Mouse (Mus musculus): Measurements from ENCODE around the gene Sdhaf3. TPM values are rescaled to one million over a fixed set of nuclear protein-coding genes. Genes with fewer than 3 reads are reported as not detected.

The Sdhaf3 gene
- polyA plus RNA-seq, 1 experiment from 2014 or later = 5.8 TPM

- Histone ChIP-seq H3K4me2 (no peak overlapping the region), H3K4me3 (ENCODE audit: low read depth, low read length) (no peak overlapping the region), H3K4me1 (ENCODE audit: control insufficient read depth, insufficient read depth, low read length) (no peaks in the 10 kb centered on the region), H3K27ac (ENCODE audit: low read depth, low read length) (no peak overlapping the region), H3K36me3 (ENCODE audit: control insufficient read depth, insufficient read depth, low read length) (no peaks in the 10 kb centered on the region), H3K9ac (ENCODE audit: low read depth, low read length) (no peak overlapping the region), H3K9me3 (replicated peaks; ENCODE audit: control insufficient read depth, low read length) (no peaks in the 10 kb centered on the region), H3K27me3 (ENCODE audit: control insufficient read depth, insufficient read depth, low read length) (no peaks in the 10 kb centered on the region)
- ATAC-seq (replicated peaks; ENCODE audit: insufficient number of reproducible peaks, low FRiP score, low TSS enrichment) = no peak
- WGBS (ENCODE audit: insufficient replicate concordance) = 70% methylated on average over 4 of the region's 4 CpGs
Observed at GRCm38 (mm10) chr6:7003085-7003484, 47.3 kb downstream of the Sdhaf3 start.

- WGBS (ENCODE audit: insufficient replicate concordance) = 68% methylated on average over 2 of the region's 2 CpGs
- H3K27ac ChIP-seq (ENCODE audit: low read depth, low read length) = no peak overlapping the region
- H3K4me1 ChIP-seq (ENCODE audit: control insufficient read depth, insufficient read depth, low read length) = no peaks in the 10 kb centered on the region
- H3K9ac ChIP-seq (ENCODE audit: low read depth, low read length) = no peak overlapping the region
- H3K4me2 ChIP-seq = no peak overlapping the region
- ATAC-seq (replicated peaks; ENCODE audit: insufficient number of reproducible peaks, low FRiP score, low TSS enrichment) = no peak
- H3K9me3 ChIP-seq (replicated peaks; ENCODE audit: control insufficient read depth, low read length) = no peaks in the 10 kb centered on the region
- H3K4me3 ChIP-seq (ENCODE audit: low read depth, low read length) = no peak overlapping the region
- H3K36me3 ChIP-seq (ENCODE audit: control insufficient read depth, insufficient read depth, low read length) = no peaks in the 10 kb centered on the region
- H3K27me3 ChIP-seq (ENCODE audit: control insufficient read depth, insufficient read depth, low read length) = no peaks in the 10 kb centered on the region
Observed at GRCm38 (mm10) chr6:7004005-7004404, 48.2 kb downstream of the Sdhaf3 start.

GRCm38 (mm10) chr6:7038087-7038486 lies 82.3 kb downstream of the Sdhaf3 start:
- H3K9me3 ChIP-seq (replicated peaks; ENCODE audit: control insufficient read depth, low read length) = no peaks in the 10 kb centered on the region
- H3K36me3 ChIP-seq (ENCODE audit: control insufficient read depth, insufficient read depth, low read length) = no peaks in the 10 kb centered on the region
- H3K27me3 ChIP-seq (ENCODE audit: control insufficient read depth, insufficient read depth, low read length) = no peaks in the 10 kb centered on the region
- no peak overlapping the region for H3K9ac ChIP-seq (ENCODE audit: low read depth, low read length)
- no peak overlapping the region for H3K4me2 ChIP-seq
- H3K27ac ChIP-seq (ENCODE audit: low read depth, low read length) = no peak overlapping the region
- no peaks in the 10 kb centered on the region for H3K4me1 ChIP-seq (ENCODE audit: control insufficient read depth, insufficient read depth, low read length)
- ATAC-seq (replicated peaks; ENCODE audit: insufficient number of reproducible peaks, low FRiP score, low TSS enrichment) = no peak
- 64% methylated on average over 6 of the region's 6 CpGs for WGBS (ENCODE audit: insufficient replicate concordance)
- H3K4me3 ChIP-seq (ENCODE audit: low read depth, low read length) = no peak overlapping the region

DNA sequence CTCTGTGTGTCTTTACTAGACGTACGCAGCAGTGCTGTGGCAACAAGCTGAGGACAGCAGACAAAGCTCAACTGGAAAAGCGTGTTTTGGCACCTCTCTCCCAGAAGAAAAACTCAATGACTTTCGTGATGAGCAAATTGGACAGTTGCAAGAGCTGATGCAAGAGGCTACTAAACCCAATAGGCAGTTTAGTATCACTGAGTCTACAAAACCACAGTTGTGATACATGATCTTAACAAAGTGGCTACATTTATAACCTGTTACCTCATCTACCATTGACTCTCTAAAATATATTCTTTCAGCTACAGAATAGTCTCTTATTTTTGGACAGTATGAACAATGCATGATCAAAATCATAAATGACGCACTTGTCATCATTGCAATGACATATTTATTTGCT lies 83.0 kb downstream of the Sdhaf3 start:
- no peaks in the 10 kb centered on the region for H3K4me1 ChIP-seq (ENCODE audit: control insufficient read depth, insufficient read depth, low read length)
- no peak overlapping the region for H3K27ac ChIP-seq (ENCODE audit: low read depth, low read length)
- H3K9ac ChIP-seq (ENCODE audit: low read depth, low read length) = no peak overlapping the region
- no peaks in the 10 kb centered on the region for H3K9me3 ChIP-seq (replicated peaks; ENCODE audit: control insufficient read depth, low read length)
- no peaks in the 10 kb centered on the region for H3K27me3 ChIP-seq (ENCODE audit: control insufficient read depth, insufficient read depth, low read length)
- H3K36me3 ChIP-seq (ENCODE audit: control insufficient read depth, insufficient read depth, low read length) = no peaks in the 10 kb centered on the region
- no peak overlapping the region for H3K4me3 ChIP-seq (ENCODE audit: low read depth, low read length)
- WGBS (ENCODE audit: insufficient replicate concordance) = 84% methylated on average over 5 of the region's 5 CpGs
- no peak for ATAC-seq (replicated peaks; ENCODE audit: insufficient number of reproducible peaks, low FRiP score, low TSS enrichment)
- no peak overlapping the region for H3K4me2 ChIP-seq

- 65% methylated on average over 1 of the region's 1 CpGs for WGBS (ENCODE audit: insufficient replicate concordance)
- ATAC-seq (replicated peaks; ENCODE audit: insufficient number of reproducible peaks, low FRiP score, low TSS enrichment) = no peak
Observed at GRCm38 (mm10) chr6:7041912-7042311, 86.1 kb downstream of the Sdhaf3 start.

DNA sequence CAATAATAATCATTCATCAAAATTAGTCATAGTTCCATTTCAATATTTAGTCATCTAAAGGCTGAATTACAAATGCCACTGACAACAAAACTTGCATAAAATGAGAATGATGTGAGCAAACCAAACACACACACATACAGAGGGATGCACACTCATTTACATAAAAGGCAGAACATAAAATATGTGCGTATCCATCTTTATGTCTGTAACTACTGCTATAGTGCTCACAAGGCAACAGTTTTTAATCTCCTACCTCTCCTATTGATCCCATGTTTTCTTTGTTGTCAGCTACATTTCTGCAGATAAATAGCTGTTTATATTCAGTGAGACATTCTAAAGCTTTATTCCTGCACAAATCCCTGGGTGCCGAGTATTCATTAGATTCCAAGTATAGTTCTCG lies 107.0 kb downstream of the Sdhaf3 start:
- 83% methylated on average over 3 of the region's 3 CpGs for WGBS (ENCODE audit: insufficient replicate concordance)
- H3K4me1 ChIP-seq (ENCODE audit: control insufficient read depth, insufficient read depth, low read length) = no peaks in the 10 kb centered on the region
- ATAC-seq (replicated peaks; ENCODE audit: insufficient number of reproducible peaks, low FRiP score, low TSS enrichment) = no peak
- no peak overlapping the region for H3K27ac ChIP-seq (ENCODE audit: low read depth, low read length)
- H3K4me3 ChIP-seq (ENCODE audit: low read depth, low read length) = no peak overlapping the region
- H3K9me3 ChIP-seq (replicated peaks; ENCODE audit: control insufficient read depth, low read length) = no peaks in the 10 kb centered on the region
- no peak overlapping the region for H3K4me2 ChIP-seq
- no peaks in the 10 kb centered on the region for H3K27me3 ChIP-seq (ENCODE audit: control insufficient read depth, insufficient read depth, low read length)
- no peaks in the 10 kb centered on the region for H3K36me3 ChIP-seq (ENCODE audit: control insufficient read depth, insufficient read depth, low read length)
- H3K9ac ChIP-seq (ENCODE audit: low read depth, low read length) = no peak overlapping the region

More at GRCm38 (mm10) chr6:7041912-7042311, 86.1 kb downstream of the Sdhaf3 start:
- Histone ChIP-seq H3K9ac (ENCODE audit: low read depth, low read length) (no peak overlapping the region), H3K36me3 (ENCODE audit: control insufficient read depth, insufficient read depth, low read length) (no peaks in the 10 kb centered on the region), H3K27me3 (ENCODE audit: control insufficient read depth, insufficient read depth, low read length) (no peaks in the 10 kb centered on the region), H3K9me3 (replicated peaks; ENCODE audit: control insufficient read depth, low read length) (no peaks in the 10 kb centered on the region), H3K4me1 (ENCODE audit: control insufficient read depth, insufficient read depth, low read length) (no peaks in the 10 kb centered on the region), H3K4me3 (ENCODE audit: low read depth, low read length) (no peak overlapping the region), H3K27ac (ENCODE audit: low read depth, low read length) (no peak overlapping the region), H3K4me2 (no peak overlapping the region)

DNA sequence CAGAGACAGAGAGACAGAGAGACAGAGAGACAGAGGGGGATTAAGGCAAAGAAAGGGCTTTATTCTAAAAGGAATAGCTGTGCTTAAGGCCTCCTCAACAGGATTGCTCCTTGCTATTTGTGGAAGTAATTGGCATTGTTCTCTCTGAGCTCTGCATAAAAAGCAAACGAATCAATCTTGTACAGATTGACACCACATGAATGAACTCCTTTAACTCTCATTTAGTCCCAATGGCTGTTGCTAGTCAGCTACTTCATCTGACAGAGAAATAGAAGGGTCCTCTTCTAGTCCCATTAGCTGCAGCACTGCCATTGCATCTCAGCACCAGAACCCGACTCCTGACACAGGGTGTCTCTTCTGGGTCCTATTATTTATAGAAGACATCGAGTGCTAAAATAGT lies 113.0 kb downstream of the Sdhaf3 start:
- Histone ChIP-seq H3K4me2 (no peak overlapping the region), H3K4me3 (ENCODE audit: low read depth, low read length) (no peak overlapping the region), H3K27ac (ENCODE audit: low read depth, low read length) (no peak overlapping the region), H3K36me3 (ENCODE audit: control insufficient read depth, insufficient read depth, low read length) (no peaks in the 10 kb centered on the region), H3K27me3 (ENCODE audit: control insufficient read depth, insufficient read depth, low read length) (no peaks in the 10 kb centered on the region), H3K9me3 (replicated peaks; ENCODE audit: control insufficient read depth, low read length) (no peaks in the 10 kb centered on the region), H3K9ac (ENCODE audit: low read depth, low read length) (no peak overlapping the region), H3K4me1 (ENCODE audit: control insufficient read depth, insufficient read depth, low read length) (no peaks in the 10 kb centered on the region)
- ATAC-seq (replicated peaks; ENCODE audit: insufficient number of reproducible peaks, low FRiP score, low TSS enrichment) = no peak
- 61% methylated on average over 3 of the region's 3 CpGs for WGBS (ENCODE audit: insufficient replicate concordance)

- Histone ChIP-seq H3K4me2 (no peak overlapping the region), H3K27ac (ENCODE audit: low read depth, low read length) (no peak overlapping the region), H3K9ac (ENCODE audit: low read depth, low read length) (no peak overlapping the region), H3K4me1 (ENCODE audit: control insufficient read depth, insufficient read depth, low read length) (no peaks in the 10 kb centered on the region), H3K4me3 (ENCODE audit: low read depth, low read length) (no peak overlapping the region), H3K36me3 (ENCODE audit: control insufficient read depth, insufficient read depth, low read length) (no peaks in the 10 kb centered on the region), H3K27me3 (ENCODE audit: control insufficient read depth, insufficient read depth, low read length) (no peaks in the 10 kb centered on the region), H3K9me3 (replicated peaks; ENCODE audit: control insufficient read depth, low read length) (no peaks in the 10 kb centered on the region)
- ATAC-seq (replicated peaks; ENCODE audit: insufficient number of reproducible peaks, low FRiP score, low TSS enrichment) = no peak
- 71% methylated on average over 2 of the region's 2 CpGs for WGBS (ENCODE audit: insufficient replicate concordance)
Observed at GRCm38 (mm10) chr6:7069463-7069862, 113.7 kb downstream of the Sdhaf3 start.

DNA sequence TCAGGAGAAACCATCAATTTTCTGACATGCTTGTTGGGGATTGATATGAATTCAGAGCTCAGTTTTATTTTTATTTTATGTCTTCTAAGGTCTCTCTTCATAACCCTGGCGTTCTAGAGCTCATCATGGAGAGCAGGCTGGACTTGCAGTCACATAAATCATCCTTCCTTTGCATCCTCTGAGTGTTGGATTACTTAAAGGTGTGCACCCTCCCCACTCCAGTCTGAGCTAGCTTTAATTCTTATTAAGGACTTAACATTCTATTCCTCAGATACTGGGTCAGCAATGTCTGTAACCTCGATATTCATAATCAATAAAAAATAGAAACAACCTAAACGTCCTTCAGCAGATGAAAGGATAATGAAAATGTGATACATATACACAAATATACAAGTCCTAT lies 126.2 kb downstream of the Sdhaf3 start:
- no peak overlapping the region for H3K27ac ChIP-seq (ENCODE audit: low read depth, low read length)
- no peak overlapping the region for H3K4me2 ChIP-seq
- H3K9me3 ChIP-seq (replicated peaks; ENCODE audit: control insufficient read depth, low read length) = no peaks in the 10 kb centered on the region
- 74% methylated on average over 3 of the region's 3 CpGs for WGBS (ENCODE audit: insufficient replicate concordance)
- no peak for ATAC-seq (replicated peaks; ENCODE audit: insufficient number of reproducible peaks, low FRiP score, low TSS enrichment)
- no peaks in the 10 kb centered on the region for H3K27me3 ChIP-seq (ENCODE audit: control insufficient read depth, insufficient read depth, low read length)
- H3K4me1 ChIP-seq (ENCODE audit: control insufficient read depth, insufficient read depth, low read length) = no peaks in the 10 kb centered on the region
- H3K36me3 ChIP-seq (ENCODE audit: control insufficient read depth, insufficient read depth, low read length) = no peaks in the 10 kb centered on the region
- no peak overlapping the region for H3K4me3 ChIP-seq (ENCODE audit: low read depth, low read length)
- H3K9ac ChIP-seq (ENCODE audit: low read depth, low read length) = no peak overlapping the region
